Mouse (Mus musculus): ENCODE measurements around the gene Crocc2. TPM values are rescaled to one million over a fixed set of nuclear protein-coding genes. Genes with fewer than 3 reads are reported as not detected.

Gene Crocc2
- polyA plus RNA-seq, 1 experiment from 2014 or later, result 0.33 TPM

DNA sequence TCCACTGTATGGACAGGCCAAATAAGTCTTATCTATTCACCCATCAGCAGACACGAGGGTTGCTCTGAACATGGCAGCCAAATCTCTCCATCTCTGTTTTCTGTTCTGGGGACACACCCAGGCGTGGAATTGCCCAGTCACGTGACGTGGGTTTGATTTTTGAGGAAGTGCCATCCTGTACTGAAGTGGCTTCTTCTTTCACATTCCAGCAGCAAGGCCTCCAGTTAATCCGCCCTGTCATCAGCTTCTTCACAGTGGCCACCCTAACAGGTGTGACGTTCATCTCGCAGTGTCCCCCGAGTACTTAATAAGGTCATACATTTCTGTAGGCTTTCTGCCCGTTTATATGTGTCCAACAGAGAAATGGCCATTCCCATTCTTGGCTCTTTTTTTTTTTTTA lies 3.1 kb upstream of the Crocc2 start:
- no peak overlapping the region for H3K9ac ChIP-seq (replicated peaks)
- H3K4me2 ChIP-seq, result no peak overlapping the region
- H3K27ac ChIP-seq, result no peak overlapping the region
- no peaks in the 10 kb centered on the region for H3K36me3 ChIP-seq
- WGBS, result 83% methylated on average over 9 of the region's 9 CpGs
- H3K4me3 ChIP-seq (replicated peaks), result no peak overlapping the region
- no peak for ATAC-seq (ENCODE audit: insufficient number of reproducible peaks, insufficient read depth, low FRiP score, low TSS enrichment, low read depth)
- peaks cover 3% of the 10 kb centered on the region; the same call in 1 of the 2 replicates for H3K27me3 ChIP-seq
- H3K4me1 ChIP-seq (replicated peaks), result 0 out of 2 replicates have a peak, but pooled peaks cover 7% of the 10 kb centered on the region
- no peaks in the 10 kb centered on the region for H3K9me3 ChIP-seq

DNA sequence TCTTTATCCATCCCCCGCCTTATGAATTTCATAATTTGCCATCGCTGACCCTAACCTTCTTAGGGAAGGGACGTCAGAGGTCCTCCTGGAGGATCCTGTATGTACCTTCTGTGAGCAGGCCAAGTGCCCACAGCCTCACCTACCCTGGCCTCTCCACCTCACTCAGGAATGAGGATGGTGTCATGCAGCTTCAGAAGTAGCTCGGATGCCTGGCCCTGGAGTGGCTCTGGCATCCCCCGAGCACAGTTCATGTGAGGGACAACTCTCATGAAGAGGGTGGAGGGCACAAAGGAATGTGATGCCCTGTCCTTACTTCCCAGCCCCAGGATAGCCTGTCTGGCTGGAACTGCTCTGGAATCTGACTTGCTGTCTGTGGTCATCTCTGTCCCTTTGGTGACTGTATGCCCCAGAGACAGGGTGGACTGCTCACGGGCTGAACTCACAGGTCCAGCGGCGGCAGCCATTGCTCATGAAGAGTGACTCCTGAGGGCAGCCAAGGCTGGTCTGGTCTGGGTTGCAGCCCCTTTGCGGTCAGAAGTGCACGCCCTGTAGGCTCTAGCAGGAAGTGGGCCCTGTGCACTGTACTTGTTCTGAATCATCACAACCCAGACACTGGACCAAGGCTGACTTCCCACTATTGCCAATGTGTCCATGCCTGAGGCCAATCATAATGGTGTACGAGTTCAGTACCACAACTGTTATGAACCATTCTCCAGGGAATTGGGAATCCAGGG lies 2.0 kb upstream of the Crocc2 start:
- 83% methylated on average over 11 of the region's 11 CpGs for WGBS
- H3K9me3 ChIP-seq, result no peaks in the 10 kb centered on the region
- H3K4me1 ChIP-seq (replicated peaks), result 0 out of 2 replicates have a peak, but pooled peaks cover 7% of the 10 kb centered on the region
- H3K9ac ChIP-seq (replicated peaks), result no peak overlapping the region
- H3K4me2 ChIP-seq, result no peak overlapping the region
- H3K4me3 ChIP-seq (replicated peaks), result no peak overlapping the region
- H3K27me3 ChIP-seq, result peaks cover 3% of the 10 kb centered on the region; the same call in 1 of the 2 replicates
- no peak overlapping the region for H3K27ac ChIP-seq
- no peak for ATAC-seq (ENCODE audit: insufficient number of reproducible peaks, insufficient read depth, low FRiP score, low TSS enrichment, low read depth)
- H3K36me3 ChIP-seq, result no peaks in the 10 kb centered on the region

- no peak for ATAC-seq (ENCODE audit: insufficient number of reproducible peaks, insufficient read depth, low FRiP score, low TSS enrichment, low read depth)
- 71% methylated on average over 4 of the region's 4 CpGs for WGBS
- Histone ChIP-seq H3K4me1 (replicated peaks) (peaks cover 44% of the 10 kb centered on the region), H3K4me3 (replicated peaks) (no peak overlapping the region), H3K27ac (no peak overlapping the region), H3K9ac (replicated peaks) (0 out of 2 replicates have a peak overlapping the region, but pooled peaks have one; percentile 8), H3K36me3 (no peaks in the 10 kb centered on the region), H3K4me2 (no peak overlapping the region), H3K27me3 (peaks cover 9% of the 10 kb centered on the region; the same call in 1 of the 2 replicates), H3K9me3 (no peaks in the 10 kb centered on the region)
Observed at GRCm38 (mm10) chr1:93173665-93174064, 5.1 kb downstream of the Crocc2 start.

DNA sequence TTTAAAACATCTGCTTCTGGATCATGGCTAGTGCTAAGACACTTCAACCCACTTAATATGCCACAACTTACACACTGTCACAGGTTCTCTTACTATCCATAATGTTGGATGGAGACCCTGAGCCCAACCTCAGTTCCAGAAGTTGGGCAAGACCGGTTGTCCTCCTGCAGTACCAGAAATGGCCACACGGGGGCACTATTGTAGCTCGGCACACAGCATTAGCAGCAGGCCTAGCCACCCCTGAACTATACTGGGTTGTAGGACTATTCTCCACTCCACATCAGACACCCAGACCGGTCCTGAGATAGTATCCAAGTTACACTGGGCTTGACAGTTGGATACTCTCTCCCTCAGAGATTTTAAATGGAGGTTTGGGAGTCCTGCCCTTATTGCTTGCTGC lies 5.9 kb downstream of the Crocc2 start:
- peaks cover 44% of the 10 kb centered on the region for H3K4me1 ChIP-seq (replicated peaks)
- no peaks in the 10 kb centered on the region for H3K9me3 ChIP-seq
- H3K9ac ChIP-seq (replicated peaks), result no peak overlapping the region
- H3K4me2 ChIP-seq, result no peak overlapping the region
- no peak overlapping the region for H3K4me3 ChIP-seq (replicated peaks)
- H3K27me3 ChIP-seq, result peaks cover 9% of the 10 kb centered on the region; the same call in 1 of the 2 replicates
- no peaks in the 10 kb centered on the region for H3K36me3 ChIP-seq
- no peak overlapping the region for H3K27ac ChIP-seq
- peak; percentile 48 for ATAC-seq (ENCODE audit: insufficient number of reproducible peaks, insufficient read depth, low FRiP score, low TSS enrichment, low read depth)
- WGBS, result 2% methylated on average over 4 of the region's 4 CpGs

DNA sequence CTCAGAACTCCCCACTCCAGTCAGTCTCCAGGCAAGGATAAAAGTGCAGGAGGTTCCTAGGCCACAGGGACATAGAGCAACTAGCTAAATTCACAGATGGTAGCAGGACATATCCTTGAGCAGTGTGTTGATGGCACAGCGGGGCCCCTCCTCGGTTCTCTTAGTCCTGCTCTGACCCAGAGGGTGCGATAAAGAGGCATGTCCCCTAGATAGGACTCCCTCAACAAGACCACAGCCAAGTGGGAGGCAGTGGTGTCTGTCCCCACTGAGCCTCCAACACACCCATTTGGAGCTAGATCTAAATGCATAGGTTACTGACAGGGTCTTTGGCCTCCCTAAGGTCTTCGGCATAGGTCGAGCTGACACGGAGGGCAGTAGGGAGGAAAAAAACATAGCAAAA lies 7.3 kb downstream of the Crocc2 start:
- H3K4me3 ChIP-seq (replicated peaks), result peak overlapping the region; percentile 34; the same call in 1 of the 2 replicates
- peak overlapping the region; percentile 68 for H3K4me2 ChIP-seq
- H3K27me3 ChIP-seq, result 0 out of 2 replicates have a peak, but pooled peaks cover 7% of the 10 kb centered on the region
- H3K9ac ChIP-seq (replicated peaks), result 0 out of 2 replicates have a peak overlapping the region, but pooled peaks have one; percentile 12
- no peaks in the 10 kb centered on the region for H3K9me3 ChIP-seq
- peak overlapping the region; percentile 96 for H3K27ac ChIP-seq
- no peaks in the 10 kb centered on the region for H3K36me3 ChIP-seq
- H3K4me1 ChIP-seq (replicated peaks), result peaks cover 44% of the 10 kb centered on the region
- ATAC-seq (ENCODE audit: insufficient number of reproducible peaks, insufficient read depth, low FRiP score, low TSS enrichment, low read depth), result peak; percentile 2; the same call in 1 of the 2 replicates
- 12% methylated on average over 6 of the region's 6 CpGs for WGBS

DNA sequence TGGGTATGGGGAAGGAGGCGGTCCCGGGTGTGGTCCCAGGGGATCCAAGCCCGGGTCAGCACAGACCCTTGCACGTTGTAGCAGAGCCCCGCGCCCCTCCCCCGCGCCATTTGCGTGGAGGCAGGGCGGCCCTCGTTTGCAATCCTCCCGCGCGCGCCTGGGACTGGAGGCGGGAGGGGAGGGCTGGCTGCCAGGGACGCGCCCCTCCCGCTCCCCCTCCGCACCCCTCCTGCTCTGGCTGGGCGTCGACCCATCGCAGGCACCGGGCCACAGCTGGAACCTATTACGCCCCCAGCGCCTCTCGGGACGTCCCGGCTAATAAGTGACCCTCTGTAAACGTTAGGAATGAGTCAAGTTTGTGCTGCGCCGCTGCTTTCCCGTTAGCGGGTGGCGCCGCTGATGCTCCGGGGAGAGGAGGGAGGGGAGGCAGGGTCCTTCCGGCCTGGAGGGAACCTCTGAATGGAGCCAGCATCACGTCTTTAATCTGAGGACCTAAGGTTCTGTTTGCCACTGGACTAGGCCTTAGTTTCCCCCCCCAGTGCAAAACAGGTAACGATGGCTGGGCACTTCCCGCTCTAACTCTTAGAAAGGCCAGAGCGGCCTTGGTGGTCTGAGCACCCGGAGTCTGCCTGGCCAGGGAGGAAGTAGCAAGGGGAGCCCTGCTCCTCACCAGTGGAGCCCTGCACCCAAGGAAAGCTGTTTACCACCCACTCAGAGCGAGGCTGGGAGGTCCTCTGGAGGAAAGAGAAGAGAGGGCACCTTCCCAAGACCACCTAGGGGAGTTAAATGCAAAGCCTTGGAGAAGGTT lies 8.2 kb downstream of the Crocc2 start:
- Histone ChIP-seq H3K9me3 (no peaks in the 10 kb centered on the region), H3K27me3 (0 out of 2 replicates have a peak, but pooled peaks cover 7% of the 10 kb centered on the region), H3K4me1 (replicated peaks) (peaks cover 47% of the 10 kb centered on the region), H3K9ac (replicated peaks) (peak overlapping the region; percentile 51), H3K4me2 (peak overlapping the region; percentile 68), H3K27ac (peak overlapping the region; percentile 96), H3K4me3 (replicated peaks) (peak overlapping the region; percentile 34), H3K36me3 (no peaks in the 10 kb centered on the region)
- ATAC-seq (ENCODE audit: insufficient number of reproducible peaks, insufficient read depth, low FRiP score, low TSS enrichment, low read depth), result peak; percentile 84
- WGBS, result 1% methylated on average over 44 of the region's 44 CpGs

DNA sequence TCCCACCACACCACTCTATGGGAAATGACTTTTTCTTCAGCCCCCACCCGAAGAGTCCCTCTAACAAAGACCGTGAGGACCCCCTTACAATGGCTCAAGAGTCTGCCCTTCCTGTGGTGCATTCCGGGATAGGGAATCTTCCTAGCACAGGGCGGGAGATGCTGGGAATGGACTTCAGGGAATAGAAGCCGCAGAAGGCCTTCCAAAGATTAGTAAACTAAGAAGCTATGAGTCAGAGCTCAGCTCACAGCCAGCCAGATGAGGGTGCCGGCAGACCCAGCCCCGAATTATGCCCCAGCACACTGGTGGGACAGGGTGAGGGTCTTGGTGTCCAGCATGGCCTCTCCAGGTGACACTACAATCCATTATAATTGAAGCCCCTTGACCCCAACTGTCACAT lies 13.8 kb downstream of the Crocc2 start:
- H3K9me3 ChIP-seq, result no peaks in the 10 kb centered on the region
- H3K4me1 ChIP-seq (replicated peaks), result peaks cover 27% of the 10 kb centered on the region
- H3K36me3 ChIP-seq, result no peaks in the 10 kb centered on the region
- no peak overlapping the region for H3K27ac ChIP-seq
- ATAC-seq (ENCODE audit: insufficient number of reproducible peaks, insufficient read depth, low FRiP score, low TSS enrichment, low read depth), result no peak
- no peak overlapping the region for H3K9ac ChIP-seq (replicated peaks)
- WGBS, result 89% methylated on average over 7 of the region's 7 CpGs
- H3K4me3 ChIP-seq (replicated peaks), result no peak overlapping the region
- H3K4me2 ChIP-seq, result no peak overlapping the region
- no peaks in the 10 kb centered on the region for H3K27me3 ChIP-seq

DNA sequence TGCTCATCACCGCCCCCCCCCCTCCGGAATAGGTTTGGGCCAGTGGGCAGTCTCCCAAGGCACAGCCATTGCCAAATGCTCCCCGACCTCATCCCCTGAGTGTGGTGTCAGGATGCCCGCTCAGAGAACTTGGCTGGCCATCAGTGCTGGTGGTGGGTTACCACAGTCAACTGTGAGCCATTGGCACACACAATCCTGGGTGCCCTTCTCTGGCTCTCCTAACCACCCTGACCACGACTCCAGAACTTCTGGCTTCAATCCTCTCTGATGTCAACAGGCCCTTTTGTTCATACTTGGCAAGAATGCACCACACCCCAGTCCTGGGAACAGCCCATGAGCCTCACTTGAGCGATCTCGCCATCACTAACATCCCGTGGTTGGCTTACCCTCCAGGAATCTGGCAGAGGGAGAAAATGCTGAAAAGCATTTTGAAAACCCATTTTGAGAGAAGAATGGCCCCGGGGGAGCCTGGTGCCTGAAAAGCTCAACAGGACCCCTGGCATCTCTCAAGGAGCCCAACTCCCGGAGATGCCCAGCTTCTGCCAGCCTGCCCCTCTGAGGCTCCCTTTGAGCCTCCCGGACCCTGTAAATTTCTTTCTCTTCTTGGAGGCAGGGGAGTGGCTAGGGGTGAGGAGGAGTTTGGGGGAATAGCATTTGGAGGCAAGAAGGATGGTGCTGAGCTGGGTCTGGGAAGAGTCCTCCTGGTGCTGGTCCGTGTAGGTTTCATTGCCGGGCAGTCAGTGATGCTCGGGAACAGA lies 15.7 kb downstream of the Crocc2 start:
- no peak for ATAC-seq (ENCODE audit: insufficient number of reproducible peaks, insufficient read depth, low FRiP score, low TSS enrichment, low read depth)
- Histone ChIP-seq H3K27ac (no peak overlapping the region), H3K9me3 (no peaks in the 10 kb centered on the region), H3K4me2 (no peak overlapping the region), H3K9ac (replicated peaks) (no peak overlapping the region), H3K4me3 (replicated peaks) (no peak overlapping the region), H3K27me3 (peaks cover 6% of the 10 kb centered on the region; the same call in 1 of the 2 replicates), H3K4me1 (replicated peaks) (peaks cover 11% of the 10 kb centered on the region; the same call in 1 of the 2 replicates), H3K36me3 (no peaks in the 10 kb centered on the region)
- 77% methylated on average over 14 of the region's 14 CpGs for WGBS

DNA sequence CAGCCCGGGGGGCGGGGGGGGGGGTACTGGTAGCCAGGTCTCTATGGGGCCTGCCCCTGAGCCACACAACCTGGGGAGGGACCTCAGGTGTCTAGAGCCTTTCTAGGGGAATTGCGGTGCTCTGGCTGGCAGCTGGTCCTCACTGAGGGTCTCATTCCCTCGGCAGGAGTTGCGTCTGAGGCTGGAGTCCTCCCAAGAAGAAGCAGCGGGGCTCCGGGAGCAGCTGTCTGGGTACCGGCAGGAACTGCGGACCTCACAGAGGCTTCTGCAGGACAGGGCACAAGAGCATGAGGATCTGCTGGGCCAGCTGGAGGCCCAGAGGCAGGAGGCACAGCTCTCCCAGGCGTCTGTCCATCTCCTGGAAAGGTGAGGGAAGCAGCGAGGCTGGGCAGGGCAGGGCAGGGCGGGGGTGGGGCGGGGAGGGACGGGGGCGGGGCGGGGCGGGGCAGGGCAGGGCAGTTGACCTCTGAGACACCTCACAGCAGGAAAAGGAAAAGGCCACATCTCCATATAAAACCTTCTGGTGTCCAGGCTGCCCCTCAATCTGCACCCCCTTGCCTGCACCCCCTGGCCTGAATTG lies 22.3 kb downstream of the Crocc2 start:
- peak overlapping the region; percentile 38 for H3K4me2 ChIP-seq
- H3K9ac ChIP-seq (replicated peaks), result 0 out of 2 replicates have a peak overlapping the region, but pooled peaks have one; percentile 31
- H3K4me3 ChIP-seq (replicated peaks), result no peak overlapping the region
- peaks cover 3% of the 10 kb centered on the region; the same call in 1 of the 2 replicates for H3K9me3 ChIP-seq
- H3K4me1 ChIP-seq (replicated peaks), result peaks cover 14% of the 10 kb centered on the region
- H3K27ac ChIP-seq, result no peak overlapping the region
- H3K36me3 ChIP-seq, result no peaks in the 10 kb centered on the region
- peaks cover 25% of the 10 kb centered on the region for H3K27me3 ChIP-seq
- no peak for ATAC-seq (ENCODE audit: insufficient number of reproducible peaks, insufficient read depth, low FRiP score, low TSS enrichment, low read depth)
- WGBS, result 8% methylated on average over 12 of the region's 17 CpGs

DNA sequence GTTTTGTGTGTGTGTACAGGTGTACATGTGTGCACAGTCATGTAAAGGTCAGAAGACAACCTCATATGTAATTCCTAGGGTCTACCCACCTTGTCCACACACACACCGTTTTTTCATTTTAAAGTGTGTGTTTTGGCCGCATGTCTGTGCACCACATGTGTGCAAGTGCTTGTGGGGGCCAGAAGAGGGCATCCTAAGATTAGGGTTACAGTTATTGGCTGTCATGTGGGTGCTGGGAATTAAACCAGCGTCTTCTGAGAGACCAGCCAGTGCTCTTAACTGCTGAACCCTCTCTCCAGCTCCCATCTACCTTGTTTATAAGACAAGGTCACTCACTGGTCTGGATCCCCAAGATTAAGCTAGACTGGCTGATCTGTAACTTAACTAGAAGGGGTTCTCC lies 26.4 kb downstream of the Crocc2 start:
- H3K9me3 ChIP-seq, result peaks cover 3% of the 10 kb centered on the region; the same call in 1 of the 2 replicates

More for the DNA sequence above, 26.4 kb downstream of the Crocc2 start:
- Histone ChIP-seq H3K36me3 (no peaks in the 10 kb centered on the region), H3K4me1 (replicated peaks) (peaks cover 12% of the 10 kb centered on the region), H3K9ac (replicated peaks) (no peak overlapping the region), H3K27ac (no peak overlapping the region), H3K4me3 (replicated peaks) (no peak overlapping the region), H3K27me3 (peaks cover 15% of the 10 kb centered on the region), H3K4me2 (no peak overlapping the region)
- ATAC-seq (ENCODE audit: insufficient number of reproducible peaks, insufficient read depth, low FRiP score, low TSS enrichment, low read depth), result no peak
- WGBS, result 93% methylated on average over 3 of the region's 3 CpGs
